Mouse (Mus musculus): Measurements from ENCODE around the gene Lztr1.

DNA sequence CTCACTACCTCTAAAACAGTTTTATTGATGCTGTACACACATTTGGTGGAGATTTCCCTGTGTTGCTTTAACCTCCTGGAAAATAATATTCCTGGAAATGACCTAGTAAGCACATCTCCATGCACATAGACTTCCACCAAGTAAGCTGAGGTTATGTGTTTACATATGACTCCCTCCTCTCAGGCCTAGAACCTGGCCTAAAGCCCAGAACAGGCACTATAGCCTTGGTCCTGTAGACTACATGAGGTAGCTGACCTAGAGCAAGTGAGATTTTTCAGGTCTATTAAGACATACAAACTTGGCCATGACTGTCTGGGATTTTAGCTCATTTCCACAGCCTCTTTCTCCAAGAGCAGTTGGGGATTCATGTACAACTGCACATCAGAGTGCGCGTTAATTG, 1.7 kb downstream of the Lztr1 start:
- no peak for TF ChIP-seq CTCF (IDR thresholded peaks at IDR 0.05; ENCODE audit: low read depth)
- no peak for TF ChIP-seq EP300 (IDR thresholded peaks at IDR 0.05; ENCODE audit: low read depth)
